Comparison of ENCODE assay signal across 9 mouse cellular contexts in the genomic region with DNA sequence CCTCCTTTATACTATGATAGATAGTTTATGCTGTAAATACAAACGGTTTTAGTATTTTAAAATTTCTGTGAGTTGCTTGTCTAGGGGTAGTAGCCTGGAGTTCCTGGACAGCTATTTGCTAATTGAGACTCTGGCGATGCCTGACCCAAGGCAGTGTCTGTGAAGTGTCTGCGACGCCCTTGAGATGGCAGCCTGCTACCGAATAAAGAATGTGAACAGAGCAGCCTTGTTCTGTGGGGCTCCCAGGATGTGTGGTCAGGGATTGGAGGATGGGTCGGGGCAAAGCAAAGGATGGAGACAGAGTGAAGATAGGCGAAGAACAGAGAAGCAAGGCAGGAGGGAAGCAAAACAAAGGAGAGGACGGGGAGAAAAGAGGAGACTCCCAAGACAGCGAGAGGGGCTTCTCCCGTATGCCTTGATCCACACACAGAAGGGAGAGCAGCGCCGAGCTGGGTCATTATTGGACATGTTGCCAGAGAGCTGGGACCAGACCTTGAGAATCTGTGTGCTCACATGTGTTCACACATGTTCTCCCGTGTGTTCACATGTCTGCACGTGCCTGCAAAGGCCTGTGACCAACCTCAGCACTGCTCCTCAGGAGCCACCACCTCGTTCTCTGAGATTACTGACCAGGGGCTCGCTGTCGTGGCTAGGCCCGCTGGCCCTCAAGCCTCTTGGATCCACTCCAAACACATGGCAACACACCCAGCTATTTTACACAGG. TPM values are rescaled to one million over a fixed set of nuclear protein-coding genes. Genes with fewer than 3 reads are reported as not detected.
DNase-seq lines count a peak whose midpoint lies in the region; ATAC-seq and TF ChIP-seq lines count a peak whose summit lies in the region.
"Had no signal": no experiment of that assay in that cellular context is flagged by ENCODE, and none has a peak within 500 bp of the region (broad histone marks: within the 10 kb centered on the region; RNA-seq: fewer than 3 reads in every experiment).

No protein-coding gene starts in this region.

- intact Hi-C loops in gastrocnemius, adult 2 months (cut with DNase I) = no loop called here
- intact Hi-C loops in heart, postnatal 14 days (cut with DNase I) = loop anchor here (2.0 kb wide), 1 partner anchor 210 kb away; no protein-coding TSS in a partner anchor
- intact Hi-C loops in left cerebral cortex, postnatal 25 days (cut with DNase I) = loop anchor here (1.0 kb wide), 1 partner anchor 210 kb away; no protein-coding TSS in a partner anchor

- no peaks in the 10 kb centered on the region for H3K4me1 ChIP-seq in embryonic facial prominence, embryonic 11.5 days (ENCODE audit: control insufficient read depth, insufficient read depth, low read length)
- peaks cover 6% of the 10 kb centered on the region; the same call in 1 of the 2 replicates for H3K4me1 ChIP-seq in neural tube, embryonic 15.5 days
- no peaks in the 10 kb centered on the region for H3K4me1 ChIP-seq in thymus, adult 2 months (replicated peaks; ENCODE audit: control insufficient read depth, insufficient read depth, low read length)
- H3K4me1 ChIP-seq: megakaryocyte, embryonic 14.5 days had no signal

- WGBS in embryonic facial prominence, embryonic 11.5 days = 57% methylated on average over 18 of the region's 18 CpGs
- 55% methylated on average over 18 of the region's 18 CpGs for WGBS in neural tube, embryonic 15.5 days
- WGBS in thymus, adult 2 months = 91% methylated on average over 18 of the region's 18 CpGs

- no peak for TF ChIP-seq POLR2A in thymus, adult 2 months (IDR thresholded peaks at IDR 0.05; ENCODE audit: control insufficient read depth, extremely low read depth, insufficient read depth, low read length, poor library complexity)

- H3K4me3 ChIP-seq in gastrocnemius, adult 2 months = no peak overlapping the region
- no peak overlapping the region for H3K4me3 ChIP-seq in embryonic facial prominence, embryonic 11.5 days (ENCODE audit: low read depth, low read length)
- no peak overlapping the region for H3K4me3 ChIP-seq in neural tube, embryonic 15.5 days (replicated peaks)
- H3K4me3 ChIP-seq in thymus, adult 2 months (ENCODE audit: control insufficient read depth, insufficient read depth, low read length) = no peak overlapping the region
- H3K4me3 ChIP-seq: megakaryocyte, embryonic 14.5 days had no signal

- H3K27me3 ChIP-seq in embryonic facial prominence, embryonic 11.5 days (ENCODE audit: control insufficient read depth, insufficient read depth, low read length) = no peaks in the 10 kb centered on the region
- no peaks in the 10 kb centered on the region for H3K27me3 ChIP-seq in neural tube, embryonic 15.5 days (replicated peaks)
- H3K27me3 ChIP-seq in thymus, adult 2 months (ENCODE audit: control insufficient read depth, insufficient read depth, low read length) = no peaks in the 10 kb centered on the region
- H3K27me3 ChIP-seq: megakaryocyte, embryonic 14.5 days had no signal

- no peak overlapping the region for H3K4me2 ChIP-seq in embryonic facial prominence, embryonic 11.5 days (ENCODE audit: low read depth, low read length)
- no peak overlapping the region for H3K4me2 ChIP-seq in neural tube, embryonic 15.5 days

- no peak overlapping the region for H3K27ac ChIP-seq in gastrocnemius, adult 2 months
- no peak overlapping the region for H3K27ac ChIP-seq in embryonic facial prominence, embryonic 11.5 days (replicated peaks; ENCODE audit: low read depth, low read length)
- peak overlapping the region; percentile 33 for H3K27ac ChIP-seq in neural tube, embryonic 15.5 days (replicated peaks)
- no peak overlapping the region for H3K27ac ChIP-seq in thymus, adult 2 months (ENCODE audit: control insufficient read depth, insufficient read depth, low read length)

- no peaks in the 10 kb centered on the region for H3K36me3 ChIP-seq in embryonic facial prominence, embryonic 11.5 days (replicated peaks; ENCODE audit: control insufficient read depth, insufficient read depth, low read depth, low read length)
- H3K36me3 ChIP-seq in neural tube, embryonic 15.5 days = no peaks in the 10 kb centered on the region
- no peaks in the 10 kb centered on the region for H3K36me3 ChIP-seq in thymus, adult 2 months (ENCODE audit: control insufficient read depth, insufficient read depth, low read length)

- H3K9ac ChIP-seq in embryonic facial prominence, embryonic 11.5 days (replicated peaks; ENCODE audit: low read length) = no peak overlapping the region
- no peak overlapping the region for H3K9ac ChIP-seq in neural tube, embryonic 15.5 days (replicated peaks)

- no peak for DNase-seq in gastrocnemius, adult 2 months
- no peak for DNase-seq in gastrocnemius, adult 18-20 months (ENCODE audit: low spot score)
- peak; percentile 61 for DNase-seq in embryonic facial prominence, embryonic 11.5 days (ENCODE audit: low spot score)
- DNase-seq in heart, postnatal 14 days = peak; percentile 27 to 46
- peak; percentile 24 to 67 for DNase-seq in left cerebral cortex, postnatal 25 days (ENCODE audit: low spot score in 2 of 2)
- DNase-seq in adrenal gland, adult 18-20 months (ENCODE audit: low spot score in 2 of 2) = no peak
- no peak for DNase-seq in thymus, adult 2 months

- ATAC-seq in embryonic facial prominence, embryonic 11.5 days (replicated peaks; ENCODE audit: insufficient number of reproducible peaks, low FRiP score, low TSS enrichment, low read depth) = peak; percentile 79
- ATAC-seq in neural tube, embryonic 15.5 days (ENCODE audit: low FRiP score) = peak; percentile 88

- no peaks in the 10 kb centered on the region for H3K9me3 ChIP-seq in embryonic facial prominence, embryonic 11.5 days (replicated peaks; ENCODE audit: control insufficient read depth, low read length)
- H3K9me3 ChIP-seq in neural tube, embryonic 15.5 days (replicated peaks) = no peaks in the 10 kb centered on the region

- TF ChIP-seq CTCF in gastrocnemius, adult 2 months (IDR thresholded peaks at IDR 0.05) = peak; percentile 38
- TF ChIP-seq CTCF in thymus, adult 2 months (IDR thresholded peaks at IDR 0.05; ENCODE audit: borderline replicate concordance, control insufficient read depth, extremely low read depth, insufficient read depth, low read length, poor library complexity) = no peak

RNA-seq across cellular contexts. Expression of a gene that starts 37.7 kb away (rescaled TPM):
- under 1 TPM in 1 of 2 experiments, not detected in 1; 0.23 TPM for total RNA-seq in gastrocnemius, adult 2 months (2021)
- not detected for total RNA-seq in gastrocnemius, adult 18-20 months (2021)
- 0.91 and 1.7 TPM in 2 replicates for polyA plus RNA-seq in embryonic facial prominence, embryonic 11.5 days (2014; fragmentation: Nextera tagmentation; extraction: Ambion mirVana)
- total RNA-seq in heart, postnatal 14 days (2021) = 1 to 10 TPM; 1.1 to 1.4 TPM
- under 1 TPM; 0.30 to 0.41 TPM for total RNA-seq in left cerebral cortex, postnatal 25 days (2021)
- polyA plus RNA-seq in neural tube, embryonic 15.5 days (2015; fragmentation: Nextera tagmentation; extraction: Ambion mirVana) = 3.4 and 4.8 TPM in 2 replicates
- total RNA-seq in adrenal gland, adult 18-20 months (2021) = under 1 TPM; 0.27 to 0.67 TPM
- 1.5 and 1.8 TPM in 2 replicates for polyA plus RNA-seq in thymus, adult 2 months (2012; rRNA removed)

Comparison
In these comparisons a context has a peak if more than half of its experiments do, and no peak if none do; other contexts are left out.
1. DNase-seq: peak in embryonic facial prominence, embryonic 11.5 days (single experiment), heart, postnatal 14 days (2 of 2) and left cerebral cortex, postnatal 25 days (2 of 2); none in gastrocnemius, adult 2 months (single experiment), gastrocnemius, adult 18-20 months (single experiment), adrenal gland, adult 18-20 months (0 of 2) and thymus, adult 2 months (single experiment).